Mouse (Mus musculus) CH12.LX (cell line): Measurements from ENCODE around the gene Ccdc30. TPM values are rescaled to one million over a fixed set of nuclear protein-coding genes. Genes with fewer than 3 reads are reported as not detected.

Experiments
- DNase-seq: peaks from one replicate; pipeline ENCODE4 v3.0.0-alpha.2; 2013; ENCODE audit errors: extremely low read depth
- H3K27ac ChIP-seq: 2 replicates; pipeline ENCODE4 v1.5.1; 2012; ENCODE audit warnings: low read depth, mild to moderate bottlenecking, control low read depth, moderate library complexity; ENCODE audit not compliant: insufficient read depth
- H3K27me3 ChIP-seq: replicated peaks from 2 replicates; pipeline ENCODE3; 2012; ENCODE audit warnings: inconsistent platforms
- H3K36me3 ChIP-seq, 2 experiments: replicated peaks in 1 of 2; 2 replicates each; pipeline versions ENCODE3 to v1.6.1; 2012; ENCODE audit warnings: inconsistent platforms in 1 of 2, low read length in 1 of 2, mild to moderate bottlenecking in 1 of 2, mixed read lengths in 1 of 2, moderate library complexity in 1 of 2; ENCODE audit not compliant: control insufficient read depth in 1 of 2, insufficient read depth in 1 of 2
- H3K4me1 ChIP-seq, 2 experiments: 2 replicates each; pipeline ENCODE4 v1.6.1; 2012; ENCODE audit warnings: inconsistent platforms in 1 of 2, moderate library complexity in 1 of 2; ENCODE audit not compliant: insufficient read depth in 2 of 2, control insufficient read depth in 1 of 2
- H3K4me2 ChIP-seq: 2 replicates; pipeline ENCODE4 v1.6.1; 2012; ENCODE audit warnings: low read depth, mild to moderate bottlenecking, control low read depth; ENCODE audit not compliant: poor library complexity, insufficient read depth, severe bottlenecking
- H3K4me3 ChIP-seq, 3 experiments: fragments of 150-350 bp in 1 of 3; sonication (generic) in 1 of 3; replicated peaks in 1 of 3; 2 replicates each; pipeline versions ENCODE3 to v1.5.1; 2011 to 2012; ENCODE audit warnings: low read depth in 2 of 3, low read length in 2 of 3, mild to moderate bottlenecking in 2 of 3, moderate library complexity in 2 of 3, control low read depth in 1 of 3, improper control_type of control experiment in 1 of 3, inconsistent platforms in 1 of 3, mixed read lengths in 1 of 3; ENCODE audit not compliant: poor library complexity in 1 of 3
- H3K79me2 ChIP-seq: replicated peaks from 2 replicates; pipeline ENCODE4 v1.6.1; 2012; ENCODE audit warnings: mild to moderate bottlenecking, moderate library complexity; ENCODE audit not compliant: control insufficient read depth, poor library complexity, insufficient read depth, severe bottlenecking; ENCODE audit errors: extremely low read depth
- H3K9ac ChIP-seq: 2 replicates; pipeline ENCODE4 v1.6.1; 2012; ENCODE audit warnings: low read depth, mild to moderate bottlenecking, control low read depth, moderate library complexity; ENCODE audit not compliant: insufficient read depth
- H3K9me3 ChIP-seq: replicated peaks from 2 replicates; pipeline ENCODE3; 2012; ENCODE audit warnings: low read length, inconsistent platforms, mixed read lengths
- CHD2 ChIP-seq: IDR thresholded peaks from 2 replicates; pipeline ENCODE4 v1.6.1; 2011; ENCODE audit warnings: low read length, improper control_type of control experiment
- CTCF ChIP-seq, 2 experiments: IDR thresholded peaks in 1 of 2; conservative IDR thresholded peaks in 1 of 2; 2 replicates each; pipeline ENCODE4 v1.5.1; 2011 to 2012; ENCODE audit warnings: low read depth in 2 of 2, low read length in 2 of 2, improper control_type of control experiment in 1 of 2, inconsistent platforms in 1 of 2, mild to moderate bottlenecking in 1 of 2, moderate library complexity in 1 of 2
- ELF1 ChIP-seq: IDR thresholded peaks from 2 replicates; pipeline ENCODE4 v1.6.1; 2014; ENCODE audit warnings: low read depth, mild to moderate bottlenecking, inconsistent platforms, low read length, improper control_type of control experiment
- GABPA ChIP-seq: IDR thresholded peaks from 2 replicates; pipeline ENCODE4 v1.6.1; 2012; ENCODE audit warnings: low read depth, low read length, improper control_type of control experiment, inconsistent platforms; ENCODE audit not compliant: insufficient replicate concordance
- IRF4 ChIP-seq: IDR thresholded peaks from 2 replicates; pipeline ENCODE4 v1.6.1; 2014; ENCODE audit warnings: low read depth, mild to moderate bottlenecking, inconsistent platforms, low read length, improper control_type of control experiment
- MAX ChIP-seq: IDR thresholded peaks from 2 replicates; pipeline ENCODE4 v1.6.1; 2011; ENCODE audit warnings: low read length, improper control_type of control experiment
- MAZ ChIP-seq: IDR thresholded peaks from 2 replicates; pipeline ENCODE4 v1.6.1; 2012; ENCODE audit warnings: low read depth, mild to moderate bottlenecking, inconsistent platforms, low read length, improper control_type of control experiment, moderate library complexity
- MEF2A ChIP-seq: IDR thresholded peaks from 2 replicates; pipeline ENCODE4 v1.6.1; 2014; ENCODE audit warnings: low read depth, mild to moderate bottlenecking, inconsistent platforms, low read length, improper control_type of control experiment, borderline replicate concordance
- MXI1 ChIP-seq: IDR thresholded peaks from 2 replicates; pipeline ENCODE4 v1.6.1; 2011; ENCODE audit warnings: mild to moderate bottlenecking, low read depth, low read length, improper control_type of control experiment
- NELFE ChIP-seq: IDR thresholded peaks from 2 replicates; pipeline ENCODE4 v1.6.1; 2011; ENCODE audit warnings: low read depth, low read length, improper control_type of control experiment
- POLR2A ChIP-seq: IDR thresholded peaks from 2 replicates; pipeline ENCODE4 v1.6.1; 2011; ENCODE audit warnings: low read depth, mild to moderate bottlenecking, improper control_type of control experiment, low read length
- POLR2AphosphoS2 ChIP-seq: IDR thresholded peaks from 2 replicates; pipeline ENCODE4 v1.6.1; 2011; ENCODE audit warnings: low read depth, low read length, improper control_type of control experiment
- SIN3A ChIP-seq: IDR thresholded peaks from 2 replicates; pipeline ENCODE4 v1.6.1; 2012; ENCODE audit warnings: low read length, improper control_type of control experiment, inconsistent platforms
- TCF12 ChIP-seq: IDR thresholded peaks from 2 replicates; pipeline ENCODE4 v1.6.1; 2014; ENCODE audit warnings: low read depth, mild to moderate bottlenecking, inconsistent platforms, low read length, improper control_type of control experiment
- USF1 ChIP-seq: IDR thresholded peaks from 2 replicates; pipeline ENCODE4 v1.6.1; 2014; ENCODE audit warnings: low read depth, mild to moderate bottlenecking, inconsistent platforms, low read length, improper control_type of control experiment
- USF2 ChIP-seq: conservative IDR thresholded peaks from 2 replicates; pipeline ENCODE4 v1.6.1; 2011; ENCODE audit warnings: low read depth, low read length, improper control_type of control experiment
- ZC3H11A ChIP-seq: IDR thresholded peaks from 2 replicates; pipeline ENCODE4 v1.6.1; 2012; ENCODE audit warnings: low read depth, mild to moderate bottlenecking, inconsistent platforms, low read length, improper control_type of control experiment
- ZKSCAN1 ChIP-seq: IDR thresholded peaks from 2 replicates; pipeline ENCODE4 v1.6.1; 2012; ENCODE audit warnings: low read depth, inconsistent platforms, low read length, improper control_type of control experiment, borderline replicate concordance
- ZMIZ1 ChIP-seq: IDR thresholded peaks from 2 replicates; pipeline ENCODE4 v1.6.1; 2012; ENCODE audit warnings: low read depth, mild to moderate bottlenecking, inconsistent platforms, low read length, improper control_type of control experiment
- ZNF384 ChIP-seq: IDR thresholded peaks from 2 replicates; pipeline ENCODE4 v1.6.1; 2012; ENCODE audit warnings: low read depth, low read length, improper control_type of control experiment, inconsistent platforms
- dilution Hi-C: fragments of 300-500 bp; cut with MboI; formaldehyde crosslinking; loops from 2 replicates; pipeline ENCODE4 v1.14.3; 2020; ENCODE audit warnings: low sequenced_read_pairs; ENCODE audit not compliant: extremely low pct_unique_long_range_greater_than_20kb, extremely low pct_ligation_motif_present
- in situ Hi-C: fragments of 300-500 bp; cut with MboI; formaldehyde crosslinking; loops from 3 replicates; pipeline ENCODE4 v1.14.3; 2019; ENCODE audit warnings: low sequenced_read_pairs, low pct_ligation_motif_present, low pct_unique_long_range_greater_than_20kb, mixed read lengths
- polyA plus RNA-seq: library from polyadenylated mRNA; unstranded; fragments of >175 nt; gene quantifications from 2 replicates; pipeline ENCODE4 v1.2.1, GENCODE M21; 2012; ENCODE audit warnings: low read depth; ENCODE audit not compliant: insufficient read length
- total RNA-seq, 2 experiments: library from RNA; depleted of rRNA; stranded (reverse); fragments of 300-350 nt in 1 of 2; fragments of >200 nt in 1 of 2; gene quantifications; 2 replicates each; pipeline ENCODE4 v1.2.3; 2012 to 2014

Gene Ccdc30
- total and polyA plus RNA-seq, 3 experiments = 0.04 TPM; not detected in 2

DNA sequence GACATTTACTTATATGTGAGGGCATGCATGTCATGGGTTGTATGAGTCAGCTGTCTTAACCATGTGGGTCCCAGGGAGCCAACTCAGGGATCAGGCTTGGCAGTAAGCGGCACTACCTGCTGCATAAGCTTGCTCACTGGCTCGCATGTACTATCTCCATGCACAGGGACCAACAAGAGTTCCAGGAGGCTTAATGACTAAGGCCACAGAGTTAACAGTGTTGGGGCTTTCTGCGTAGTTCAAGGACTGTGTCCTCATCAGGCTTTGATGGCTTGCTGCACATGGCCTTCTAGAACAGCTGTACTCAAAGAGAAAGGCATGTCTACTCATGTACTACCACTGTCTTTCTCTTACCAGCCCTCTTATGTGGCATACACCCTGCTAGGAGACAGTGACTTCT lies 114.6 kb downstream of the Ccdc30 start:
- TF ChIP-seq POLR2A (no peak), NELFE (no peak), MAX (no peak), MEF2A (no peak), USF1 (no peak), CHD2 (no peak), ZMIZ1 (no peak), POLR2AphosphoS2 (no peak), TCF12 (no peak), ZKSCAN1 (no peak), ZNF384 (no peak), MXI1 (no peak), CTCF (conservative IDR thresholded peaks at IDR 0.05 in 1 of 2, IDR thresholded peaks at IDR 0.05 in 1 of 2; ENCODE audit: low read depth in 2 of 2, low read length in 2 of 2) (no peak), GABPA (no peak), IRF4 (no peak), MAZ (no peak), USF2 (no peak), ZC3H11A (no peak)
- dilution Hi-C loops (no loop called here), in situ Hi-C loops (no loop called here)
- no peak overlapping the region for H3K4me3 ChIP-seq
- H3K79me2 ChIP-seq = no peaks in the 10 kb centered on the region
- peaks cover 6 to 35% of the 10 kb centered on the region in 2 experiments for H3K36me3 ChIP-seq
- no peaks in the 10 kb centered on the region for H3K27me3 ChIP-seq
- no peak overlapping the region for H3K9ac ChIP-seq
- no peaks in the 10 kb centered on the region for H3K9me3 ChIP-seq
- DNase-seq = no peak
- H3K4me1 ChIP-seq = peaks cover 2 to 15% of the 10 kb centered on the region in 2 experiments; a peak in 2 of 4 replicates
- H3K27ac ChIP-seq = no peak overlapping the region
- no peak overlapping the region for H3K4me2 ChIP-seq

DNA sequence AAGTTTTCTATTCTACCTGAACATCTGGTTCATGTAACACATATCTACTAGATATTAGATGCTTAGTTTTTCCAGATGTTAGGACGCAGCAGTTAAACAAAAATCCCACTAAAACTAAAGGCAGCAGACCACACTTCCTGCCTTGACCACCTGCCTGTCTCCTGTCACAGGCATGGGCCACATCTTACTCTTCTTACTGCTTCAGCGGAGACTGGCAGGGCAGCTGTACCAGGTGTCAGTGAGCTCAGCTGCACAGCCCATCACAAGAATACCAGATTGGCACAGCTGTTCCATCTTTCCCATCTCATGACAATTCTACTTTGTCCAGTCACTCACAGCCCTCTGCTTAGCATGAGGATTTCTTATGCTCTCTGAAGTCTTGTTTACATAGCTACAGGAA lies 118.0 kb downstream of the Ccdc30 start:
- H3K4me1 ChIP-seq = peaks cover 2 to 21% of the 10 kb centered on the region in 2 experiments; a peak in 2 of 4 replicates
- no peak for DNase-seq
- H3K36me3 ChIP-seq = peaks cover 3 to 26% of the 10 kb centered on the region in 2 experiments
- H3K9me3 ChIP-seq = no peaks in the 10 kb centered on the region
- H3K79me2 ChIP-seq = peaks cover 18% of the 10 kb centered on the region
- no peak overlapping the region for H3K9ac ChIP-seq
- H3K27ac ChIP-seq = no peak overlapping the region
- no peaks in the 10 kb centered on the region for H3K27me3 ChIP-seq
- TF ChIP-seq TCF12 (peak; percentile 57; the same call in 1 of the 2 replicates), SIN3A (no peak), GABPA (no peak), ELF1 (no peak), POLR2AphosphoS2 (no peak), USF2 (no peak)
- H3K4me2 ChIP-seq = no peak overlapping the region
- in situ Hi-C loops = no loop called here
- no peak overlapping the region for H3K4me3 ChIP-seq
- dilution Hi-C loops = no loop called here
